Mouse (Mus musculus) E14TG2a.4 (cell line): ENCODE data around the gene Gabrp.

ENCODE experiments used
- CTCF ChIP-seq: conservative IDR thresholded peaks from 2 replicates; pipeline ENCODE4 v1.5.1; 2014; ENCODE audit warnings: low read length
- POU5F1 ChIP-seq: IDR thresholded peaks from 2 replicates; pipeline ENCODE4 v1.6.1; 2014; ENCODE audit warnings: low read length, borderline replicate concordance

- TF ChIP-seq CTCF (no peak), POU5F1 (no peak)
Measured at GRCm38 (mm10) chr11:33533577-33533976, 45.2 kb downstream of the Gabrp start.
